ENCODE assay signal across 8 mouse cellular contexts in genomic region chr6:113282969-113283368, GRCm38 (mm10). TPM values are rescaled to one million over a fixed set of nuclear protein-coding genes. Genes with fewer than 3 reads are reported as not detected.
DNase-seq lines count a peak whose midpoint lies in the region; ATAC-seq lines count a peak whose summit lies in the region.

No protein-coding gene starts in this region.

- no peak for DNase-seq in kidney, adult 11 months
- peak; percentile 47 for DNase-seq in cerebellum, adult 9-10 months
- DNase-seq in thymus, postnatal 4 days: no peak
- DNase-seq in kidney, adult 18-20 months: no peak

- no peaks in the 10 kb centered on the region for H3K9me3 ChIP-seq in kidney, embryonic 15.5 days (replicated peaks)
- H3K9me3 ChIP-seq in hindbrain, embryonic 12.5 days (replicated peaks): no peaks in the 10 kb centered on the region
- no peaks in the 10 kb centered on the region for H3K9me3 ChIP-seq in neural tube, embryonic 12.5 days
- no peaks in the 10 kb centered on the region for H3K9me3 ChIP-seq in heart, embryonic 12.5 days (replicated peaks)

- 2% methylated on average over 22 of the region's 22 CpGs for WGBS in kidney, embryonic 15.5 days
- WGBS in hindbrain, embryonic 12.5 days: 0% methylated on average over 22 of the region's 22 CpGs
- under 1% methylated on average over 22 of the region's 22 CpGs for WGBS in neural tube, embryonic 12.5 days
- WGBS in heart, embryonic 12.5 days: 2% methylated on average over 19 of the region's 22 CpGs

- no peak; the same call in 1 of the 2 replicates for ATAC-seq in kidney, embryonic 15.5 days (replicated peaks; ENCODE audit: low FRiP score)
- ATAC-seq in hindbrain, embryonic 12.5 days (ENCODE audit: low FRiP score): peak; percentile 29; the same call in 1 of the 2 replicates
- ATAC-seq in neural tube, embryonic 12.5 days (ENCODE audit: low FRiP score, low read depth): no peak; the same call in 1 of the 2 replicates
- ATAC-seq in heart, embryonic 12.5 days (ENCODE audit: insufficient number of reproducible peaks, low FRiP score): no peak

- no peak overlapping the region for H3K27ac ChIP-seq in kidney, embryonic 15.5 days
- no peak overlapping the region for H3K27ac ChIP-seq in hindbrain, embryonic 12.5 days
- no peak overlapping the region for H3K27ac ChIP-seq in neural tube, embryonic 12.5 days
- H3K27ac ChIP-seq in heart, embryonic 12.5 days (ENCODE audit: poor library complexity, severe bottlenecking): no peak overlapping the region

- H3K4me1 ChIP-seq in kidney, embryonic 15.5 days: peaks cover 16% of the 10 kb centered on the region
- peaks cover 16% of the 10 kb centered on the region for H3K4me1 ChIP-seq in hindbrain, embryonic 12.5 days
- H3K4me1 ChIP-seq in neural tube, embryonic 12.5 days: peaks cover 11% of the 10 kb centered on the region
- H3K4me1 ChIP-seq in heart, embryonic 12.5 days (replicated peaks): peaks cover 6% of the 10 kb centered on the region

- no peak overlapping the region for H3K9ac ChIP-seq in kidney, embryonic 15.5 days
- H3K9ac ChIP-seq in hindbrain, embryonic 12.5 days: no peak overlapping the region
- H3K9ac ChIP-seq in neural tube, embryonic 12.5 days: no peak overlapping the region
- H3K9ac ChIP-seq in heart, embryonic 12.5 days: no peak overlapping the region

- H3K4me3 ChIP-seq in kidney, embryonic 15.5 days (replicated peaks): peak overlapping the region; percentile 22
- peak overlapping the region; percentile 31 for H3K4me3 ChIP-seq in hindbrain, embryonic 12.5 days
- H3K4me3 ChIP-seq in neural tube, embryonic 12.5 days: peak overlapping the region; percentile 15
- H3K4me3 ChIP-seq in heart, embryonic 12.5 days: no peak overlapping the region

- H3K4me2 ChIP-seq in kidney, embryonic 15.5 days: peak overlapping the region; percentile 50
- peak overlapping the region; percentile 61 for H3K4me2 ChIP-seq in hindbrain, embryonic 12.5 days (replicated peaks)
- H3K4me2 ChIP-seq in neural tube, embryonic 12.5 days (replicated peaks): peak overlapping the region; percentile 63
- H3K4me2 ChIP-seq in heart, embryonic 12.5 days: no peak overlapping the region

- H3K36me3 ChIP-seq in kidney, embryonic 15.5 days: peaks cover 5% of the 10 kb centered on the region; the same call in 1 of the 2 replicates
- peaks cover 7% of the 10 kb centered on the region; the same call in 1 of the 2 replicates for H3K36me3 ChIP-seq in hindbrain, embryonic 12.5 days
- peaks cover 20% of the 10 kb centered on the region for H3K36me3 ChIP-seq in neural tube, embryonic 12.5 days
- peaks cover 9% of the 10 kb centered on the region; the same call in 1 of the 2 replicates for H3K36me3 ChIP-seq in heart, embryonic 12.5 days

- H3K27me3 ChIP-seq in kidney, embryonic 15.5 days: peaks cover 37% of the 10 kb centered on the region
- H3K27me3 ChIP-seq in hindbrain, embryonic 12.5 days: peaks cover 51% of the 10 kb centered on the region
- peaks cover 46% of the 10 kb centered on the region for H3K27me3 ChIP-seq in neural tube, embryonic 12.5 days (replicated peaks)
- H3K27me3 ChIP-seq in heart, embryonic 12.5 days (replicated peaks): peaks cover 51% of the 10 kb centered on the region

RNA-seq across cellular contexts. Expression of gene Cpne9, which starts 0.9 kb away (rescaled TPM):
- polyA plus RNA-seq in kidney, embryonic 15.5 days (2015; fragmentation: Nextera tagmentation; extraction: Ambion mirVana): 0.05 and 0.18 TPM in 2 replicates
- 0.39 and 0.42 TPM in 2 replicates for polyA plus RNA-seq in hindbrain, embryonic 12.5 days (2016; fragmentation: Nextera tagmentation; extraction: Ambion mirVana)
- 0.55 and 0.56 TPM in 2 replicates for polyA plus RNA-seq in neural tube, embryonic 12.5 days (2016; fragmentation: Nextera tagmentation; extraction: Ambion mirVana)
- polyA plus RNA-seq in heart, embryonic 12.5 days (2016; fragmentation: Nextera tagmentation; extraction: Ambion mirVana): 0.08 and 0.14 TPM in 2 replicates

RNA-seq across cellular contexts. Expression of gene Brpf1, which starts 24.0 kb away (rescaled TPM):
- polyA plus RNA-seq in kidney, embryonic 15.5 days (2015; fragmentation: Nextera tagmentation; extraction: Ambion mirVana): 19.2 and 20.4 TPM in 2 replicates
- 28.2 and 28.4 TPM in 2 replicates for polyA plus RNA-seq in hindbrain, embryonic 12.5 days (2016; fragmentation: Nextera tagmentation; extraction: Ambion mirVana)
- 24.9 and 29.9 TPM in 2 replicates for polyA plus RNA-seq in neural tube, embryonic 12.5 days (2016; fragmentation: Nextera tagmentation; extraction: Ambion mirVana)
- polyA plus RNA-seq in heart, embryonic 12.5 days (2016; fragmentation: Nextera tagmentation; extraction: Ambion mirVana): 16.2 and 17.0 TPM in 2 replicates

RNA-seq across cellular contexts. Expression of gene Ogg1, which starts 43.8 kb away (rescaled TPM):
- 13.8 and 18.7 TPM in 2 replicates for polyA plus RNA-seq in kidney, embryonic 15.5 days (2015; fragmentation: Nextera tagmentation; extraction: Ambion mirVana)
- 11.1 and 12.0 TPM in 2 replicates for polyA plus RNA-seq in hindbrain, embryonic 12.5 days (2016; fragmentation: Nextera tagmentation; extraction: Ambion mirVana)
- polyA plus RNA-seq in neural tube, embryonic 12.5 days (2016; fragmentation: Nextera tagmentation; extraction: Ambion mirVana): 12.6 and 14.3 TPM in 2 replicates
- polyA plus RNA-seq in heart, embryonic 12.5 days (2016; fragmentation: Nextera tagmentation; extraction: Ambion mirVana): 9.0 and 10.6 TPM in 2 replicates

RNA-seq across cellular contexts. Expression of gene Mtmr14, which starts 45.3 kb away (rescaled TPM):
- polyA plus RNA-seq in kidney, embryonic 15.5 days (2015; fragmentation: Nextera tagmentation; extraction: Ambion mirVana): 36.2 and 39.4 TPM in 2 replicates
- 43.3 and 43.8 TPM in 2 replicates for polyA plus RNA-seq in hindbrain, embryonic 12.5 days (2016; fragmentation: Nextera tagmentation; extraction: Ambion mirVana)
- 46.0 and 48.6 TPM in 2 replicates for polyA plus RNA-seq in neural tube, embryonic 12.5 days (2016; fragmentation: Nextera tagmentation; extraction: Ambion mirVana)
- 25.1 and 27.7 TPM in 2 replicates for polyA plus RNA-seq in heart, embryonic 12.5 days (2016; fragmentation: Nextera tagmentation; extraction: Ambion mirVana)
